Comparison of ENCODE assay signal across 20 mouse cellular contexts in the genomic region with DNA sequence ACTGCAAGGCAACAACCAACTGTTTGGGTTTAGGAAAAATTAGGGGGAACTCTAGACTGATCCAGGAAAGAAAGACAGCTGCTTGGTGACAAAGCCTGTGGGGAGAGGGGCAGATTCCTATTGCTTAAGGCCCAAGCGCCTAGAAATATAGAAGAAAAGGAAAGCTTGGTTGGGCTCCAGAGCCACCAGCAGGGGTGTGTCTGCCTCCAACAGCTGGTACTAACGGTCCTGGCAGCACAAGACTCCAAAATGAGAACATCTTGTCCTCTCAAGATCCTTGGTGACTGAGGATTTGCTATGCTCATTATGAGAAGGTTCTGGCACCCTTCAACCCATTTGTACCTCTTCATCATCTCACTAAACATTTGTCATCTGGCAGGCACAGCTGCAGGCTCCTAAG. TPM values are rescaled to one million over a fixed set of nuclear protein-coding genes. Genes with fewer than 3 reads are reported as not detected.
DNase-seq lines count a peak whose midpoint lies in the region; ATAC-seq and TF ChIP-seq lines count a peak whose summit lies in the region.
"Had no signal": no experiment of that assay in that cellular context is flagged by ENCODE, and none has a peak within 500 bp of the region (broad histone marks: within the 10 kb centered on the region; RNA-seq: fewer than 3 reads in every experiment).

No protein-coding gene starts in this region.

- WGBS in kidney, embryonic 16.5 days, result 68% methylated on average over 2 of the region's 2 CpGs
- 61% methylated on average over 2 of the region's 2 CpGs for WGBS in limb, embryonic 14.5 days

- H3K4me3 ChIP-seq in kidney, embryonic 16.5 days (ENCODE audit: low read length), result no peak overlapping the region
- no peak overlapping the region for H3K4me3 ChIP-seq in limb, embryonic 14.5 days (replicated peaks; ENCODE audit: low read length)
- H3K4me3 ChIP-seq in myocyte, result no peak overlapping the region
- H3K4me3 ChIP-seq: forebrain, embryonic 15.5 days; neural tube, embryonic 15.5 days had no signal

- ATAC-seq in kidney, embryonic 16.5 days (ENCODE audit: low FRiP score, low TSS enrichment), result no peak
- peak; percentile 60; the same call in 1 of the 2 replicates for ATAC-seq in limb, embryonic 14.5 days (ENCODE audit: low FRiP score, low read depth)
- no peak for ATAC-seq in activated CD4-positive, CD25-positive, alpha-beta regulatory T cell, adult 4 months
- ATAC-seq: intestine, postnatal 0 days had no signal

- no peak overlapping the region for H3ac ChIP-seq in myocyte (ENCODE audit: control insufficient read depth, insufficient read length)

- H3K36me3 ChIP-seq in kidney, embryonic 16.5 days (ENCODE audit: insufficient read depth, low read length), result no peaks in the 10 kb centered on the region
- no peaks in the 10 kb centered on the region for H3K36me3 ChIP-seq in limb, embryonic 14.5 days (ENCODE audit: control insufficient read depth, insufficient read depth, low read length)
- no peaks in the 10 kb centered on the region for H3K36me3 ChIP-seq in myocyte (ENCODE audit: control insufficient read depth, insufficient read depth)
- H3K36me3 ChIP-seq: forebrain, embryonic 15.5 days; neural tube, embryonic 15.5 days had no signal

- H3K9me3 ChIP-seq in kidney, embryonic 16.5 days (ENCODE audit: low read length), result no peaks in the 10 kb centered on the region
- H3K9me3 ChIP-seq in limb, embryonic 14.5 days (ENCODE audit: control insufficient read depth, low read length), result no peaks in the 10 kb centered on the region
- H3K9me3 ChIP-seq: forebrain, embryonic 15.5 days; neural tube, embryonic 15.5 days had no signal

- no peak for TF ChIP-seq POLR2A in limb, embryonic 14.5 days (IDR thresholded peaks at IDR 0.05; ENCODE audit: borderline replicate concordance, extremely low read depth, insufficient read depth, insufficient read length)
- no peak for TF ChIP-seq POLR2A in myocyte (IDR thresholded peaks at IDR 0.05; ENCODE audit: insufficient read length, low read depth)

- peaks cover 3% of the 10 kb centered on the region; the same call in 1 of the 2 replicates for H3K27me3 ChIP-seq in kidney, embryonic 16.5 days (ENCODE audit: insufficient read depth, low read length)
- no peaks in the 10 kb centered on the region for H3K27me3 ChIP-seq in limb, embryonic 14.5 days (ENCODE audit: control insufficient read depth, insufficient read depth, low read length)
- no peaks in the 10 kb centered on the region for H3K27me3 ChIP-seq in myocyte (ENCODE audit: control insufficient read depth, insufficient read depth, insufficient read length)
- H3K27me3 ChIP-seq: forebrain, embryonic 15.5 days; neural tube, embryonic 15.5 days had no signal

- H3K27ac ChIP-seq in kidney, embryonic 16.5 days (ENCODE audit: low read length), result peak overlapping the region; percentile 58; the same call in 1 of the 2 replicates
- H3K27ac ChIP-seq in limb, embryonic 14.5 days (replicated peaks; ENCODE audit: low read depth, low read length), result no peak overlapping the region
- H3K27ac ChIP-seq: forebrain, embryonic 15.5 days; neural tube, embryonic 15.5 days had no signal

- no peaks in the 10 kb centered on the region for H3K79me2 ChIP-seq in myocyte (ENCODE audit: control insufficient read depth, insufficient read depth)

- peak; percentile 23 for DNase-seq in gastrocnemius, postnatal 25 days
- no peak for DNase-seq in gastrocnemius, postnatal 10 days
- no peak for DNase-seq in kidney, adult 8-10 months
- DNase-seq in limb, embryonic 14.5 days (ENCODE audit: low spot score), result peak; percentile 51
- DNase-seq in spleen, adult 12 weeks (ENCODE audit: low spot score), result no peak
- DNase-seq: adrenal gland, postnatal 10 days; gastrocnemius, postnatal 14 days had no signal

- no peak overlapping the region for H3K9ac ChIP-seq in kidney, embryonic 16.5 days (replicated peaks; ENCODE audit: low read length)
- H3K9ac ChIP-seq in limb, embryonic 14.5 days (ENCODE audit: low read depth, low read length, severe bottlenecking), result no peak overlapping the region
- H3K9ac ChIP-seq: forebrain, embryonic 15.5 days; neural tube, embryonic 15.5 days had no signal

- H3K4me2 ChIP-seq in kidney, embryonic 16.5 days (replicated peaks; ENCODE audit: low read depth, low read length), result no peak overlapping the region
- H3K4me2 ChIP-seq in limb, embryonic 14.5 days (replicated peaks; ENCODE audit: low read depth, low read length, severe bottlenecking), result no peak overlapping the region
- peak overlapping the region; percentile 45 for H3K4me2 ChIP-seq in myocyte (ENCODE audit: low read depth)
- H3K4me2 ChIP-seq: forebrain, embryonic 15.5 days; liver, embryonic 11.5 days; neural tube, embryonic 15.5 days had no signal

- peaks cover 25% of the 10 kb centered on the region; the same call in 1 of the 2 replicates for H3K4me1 ChIP-seq in kidney, embryonic 16.5 days (ENCODE audit: insufficient read depth, low read length)
- H3K4me1 ChIP-seq in limb, embryonic 14.5 days (ENCODE audit: control insufficient read depth, insufficient read depth, low read length), result peaks cover 13% of the 10 kb centered on the region

TF ChIP-seq in myocyte, 11 proteins besides CTCF, POLR2A, EP300 and RAD21:
- peak in 1 of 3 experiments; percentile 78 for TF ChIP-seq MYOD1 (IDR thresholded peaks at IDR 0.05; ENCODE audit: control insufficient read depth in 1 of 3, insufficient read length in 2 of 3, low read depth in 2 of 3)
- TF ChIP-seq MYOG (IDR thresholded peaks at IDR 0.05; ENCODE audit: control insufficient read depth in 1 of 3, insufficient read depth in 1 of 3, insufficient read length in 2 of 3, low read depth in 2 of 3), result peak; percentile 28 to 80 (median 52)
- no peak for TF ChIP-seq TCF12 (IDR thresholded peaks at IDR 0.05; ENCODE audit: insufficient read depth, poor library complexity, severe bottlenecking)
- TF ChIP-seq CEBPB (IDR thresholded peaks at IDR 0.05; ENCODE audit: insufficient read depth, poor library complexity, severe bottlenecking), result peak; percentile 49; the same call in 1 of the 2 replicates
- no peak for TF ChIP-seq REST (IDR thresholded peaks at IDR 0.05; ENCODE audit: insufficient read depth, insufficient read length)
- no peak for TF ChIP-seq USF1 (IDR thresholded peaks at IDR 0.05; ENCODE audit: low read depth)
- TF ChIP-seq TCF3 (IDR thresholded peaks at IDR 0.05; ENCODE audit: insufficient read length, low read depth), result no peak
- no peak for TF ChIP-seq MAX (IDR thresholded peaks at IDR 0.05; ENCODE audit: low read depth)
- TF ChIP-seq POLR2AphosphoS2 (IDR thresholded peaks at IDR 0.05; ENCODE audit: insufficient read length, low read depth), result no peak
- TF ChIP-seq E2F4 (IDR thresholded peaks at IDR 0.05; ENCODE audit: insufficient read depth), result no peak
- TF ChIP-seq SRF (IDR thresholded peaks at IDR 0.05; ENCODE audit: control insufficient read depth, insufficient read length, low read depth), result no peak

RNA-seq across cellular contexts. Expression of gene Plac1, which starts 26.1 kb away (rescaled TPM):
- not detected for total RNA-seq in gastrocnemius, postnatal 25 days (2021)
- under 1 TPM in 1 of 2 experiments, not detected in 1; 0.34 TPM for total RNA-seq in gastrocnemius, postnatal 10 days (2021)
- 5.3 and 5.8 TPM in 2 replicates for polyA plus RNA-seq in kidney, embryonic 16.5 days (2015; fragmentation: Nextera tagmentation; extraction: Ambion mirVana)
- 12.6 and 18.4 TPM in 2 replicates for polyA plus RNA-seq in limb, embryonic 14.5 days (2012; rRNA removed)
- polyA plus RNA-seq in limb, embryonic 14.5 days (2014; fragmentation: Nextera tagmentation; extraction: Ambion mirVana), result 12.5 and 14.0 TPM in 2 replicates
- 0.84 TPM for polyA plus RNA-seq in myocyte (2012; fragmentation: generic; extraction: Trizol)
- polyA plus RNA-seq in activated CD4-positive, CD25-positive, alpha-beta regulatory T cell, adult 4 months (2017; shearing (Covaris generic)), result not detected
- total RNA-seq: adrenal gland, postnatal 10 days; gastrocnemius, postnatal 14 days; hematopoietic stem cell, adult 5-6 weeks; left cerebral cortex, adult 18-20 months; megakaryocyte progenitor cell, adult 5-6 weeks had no signal

RNA-seq across cellular contexts. Expression of gene Fam122b, which starts 55.8 kb away (rescaled TPM):
- total RNA-seq in gastrocnemius, postnatal 25 days (2021), result 1 to 10 TPM; 1.4 to 2.5 TPM
- total RNA-seq in gastrocnemius, postnatal 10 days (2021), result 1 to 10 TPM; 3.2 to 5.8 TPM
- 9.4 and 9.9 TPM in 2 replicates for polyA plus RNA-seq in kidney, embryonic 16.5 days (2015; fragmentation: Nextera tagmentation; extraction: Ambion mirVana)
- 19.3 and 19.9 TPM in 2 replicates for polyA plus RNA-seq in limb, embryonic 14.5 days (2012; rRNA removed)
- polyA plus RNA-seq in limb, embryonic 14.5 days (2014; fragmentation: Nextera tagmentation; extraction: Ambion mirVana), result 15.3 and 15.9 TPM in 2 replicates
- 1.1 TPM for polyA plus RNA-seq in myocyte (2012; fragmentation: generic; extraction: Trizol)
- 1 to 10 TPM; 3.1 to 4.6 TPM for polyA plus RNA-seq in activated CD4-positive, CD25-positive, alpha-beta regulatory T cell, adult 4 months (2017; shearing (Covaris generic))

RNA-seq across cellular contexts. Expression of gene Fam122c, which starts 59.4 kb away (rescaled TPM):
- not detected for total RNA-seq in gastrocnemius, postnatal 25 days (2021)
- not detected for total RNA-seq in gastrocnemius, postnatal 10 days (2021)
- not detected in 2 replicates for polyA plus RNA-seq in kidney, embryonic 16.5 days (2015; fragmentation: Nextera tagmentation; extraction: Ambion mirVana)
- not detected in 2 replicates for polyA plus RNA-seq in limb, embryonic 14.5 days (2012; rRNA removed)
- polyA plus RNA-seq in limb, embryonic 14.5 days (2014; fragmentation: Nextera tagmentation; extraction: Ambion mirVana), result not detected in 2 replicates
- not detected for polyA plus RNA-seq in myocyte (2012; fragmentation: generic; extraction: Trizol)
- not detected for polyA plus RNA-seq in activated CD4-positive, CD25-positive, alpha-beta regulatory T cell, adult 4 months (2017; shearing (Covaris generic))
- total RNA-seq: adrenal gland, postnatal 10 days; ES-E14; gastrocnemius, postnatal 14 days; hematopoietic stem cell, adult 5-6 weeks; left cerebral cortex, adult 18-20 months; megakaryocyte progenitor cell, adult 5-6 weeks had no signal
- polyA plus RNA-seq: C2C12; forebrain, embryonic 15.5 days; intestine, postnatal 0 days; liver, embryonic 11.5 days; neural tube, embryonic 15.5 days; thymus, postnatal 0 days had no signal

Comparison
In these comparisons a context has a peak if more than half of its experiments do, and no peak if none do; other contexts are left out.
1. DNase-seq: peak in gastrocnemius, postnatal 25 days (single experiment) and limb, embryonic 14.5 days (single experiment); none in gastrocnemius, postnatal 10 days (single experiment), kidney, adult 8-10 months (0 of 2) and spleen, adult 12 weeks (single experiment).